Mouse (Mus musculus) stomach, postnatal 0 days (tissue): Measurements from ENCODE around the gene Cdk9.

Experiments
- CTCF ChIP-seq: IDR thresholded peaks from 2 replicates; pipeline ENCODE4 v1.5.1; 2016; ENCODE audit warnings: antibody characterized with exemption, low read depth, mild to moderate bottlenecking, moderate library complexity
- EP300 ChIP-seq: optimal IDR thresholded peaks from 2 replicates; pipeline ENCODE3; 2016; ENCODE audit warnings: antibody characterized with exemption

DNA sequence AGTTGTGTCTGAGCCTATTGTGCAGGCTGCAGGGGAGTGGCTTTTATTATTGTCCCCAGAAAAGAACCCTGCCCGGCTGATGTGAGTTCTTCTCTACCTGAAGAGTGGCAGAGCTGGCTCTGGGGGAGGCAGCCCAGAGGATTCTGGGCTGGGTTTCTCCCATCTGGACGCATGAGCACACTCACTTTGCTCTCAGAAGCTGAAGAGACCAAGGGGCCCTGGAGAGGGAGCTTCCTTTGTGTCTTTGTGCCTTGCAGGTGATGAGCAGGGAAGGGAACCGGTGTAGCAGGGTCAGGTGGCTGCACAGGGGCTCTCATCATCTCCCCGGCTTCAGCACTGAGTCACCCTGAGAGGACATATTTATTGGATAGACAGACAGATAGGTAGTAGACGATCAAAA, 50.6 kb downstream of the Cdk9 start:
- TF ChIP-seq CTCF (no peak), EP300 (no peak)
